Mouse (Mus musculus): ENCODE results near the gene Kctd12. TPM values are rescaled to one million over a fixed set of nuclear protein-coding genes. Genes with fewer than 3 reads are reported as not detected.

The Kctd12 gene
- total RNA-seq (2022) = 10 to 100 TPM; 26.3 to 37.8 (median 34.1) TPM

DNA sequence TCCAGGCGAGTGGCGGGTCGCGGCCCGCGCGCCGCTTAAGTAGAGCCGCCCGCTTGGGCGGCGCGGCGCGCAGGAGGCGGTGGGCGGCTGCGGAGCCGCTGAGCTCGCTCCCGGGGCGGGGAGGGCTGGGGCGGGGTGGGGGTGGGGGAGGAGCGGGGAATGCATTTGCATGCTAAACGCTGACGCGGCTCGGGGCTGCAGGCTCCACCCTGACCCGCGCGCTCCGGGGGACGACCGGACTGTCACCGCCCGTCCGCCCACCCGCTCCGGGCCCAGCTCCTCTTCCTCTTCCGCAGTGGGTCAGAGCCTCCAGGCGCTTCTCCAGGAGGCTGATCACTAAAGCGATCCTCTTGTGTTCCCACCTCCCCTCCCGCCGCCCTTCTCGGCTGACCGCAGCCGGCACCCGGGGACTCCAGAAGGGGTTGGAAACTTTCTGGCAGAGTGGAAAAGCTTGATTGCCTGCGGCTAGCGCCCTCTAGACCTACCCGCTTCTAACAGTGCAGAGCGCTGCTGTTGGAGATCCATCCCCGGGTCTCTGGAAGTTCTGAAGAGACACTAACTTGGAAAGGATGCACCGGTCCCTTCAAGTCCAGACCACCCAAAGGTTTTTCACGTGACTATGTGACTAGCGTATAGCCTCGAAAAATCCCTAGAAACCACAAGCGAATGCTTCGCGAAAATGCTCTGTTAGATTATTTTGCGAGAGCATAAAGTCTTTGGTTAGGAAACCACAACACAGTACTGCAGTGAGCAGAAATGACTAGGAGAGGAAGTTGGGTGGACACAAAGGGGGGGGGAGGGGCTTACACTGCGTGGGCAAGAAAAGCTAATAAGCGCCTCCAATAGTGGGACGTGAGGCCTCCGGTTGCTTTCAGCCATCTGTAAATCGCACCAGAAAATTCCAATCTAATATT, at the start of gene Kctd12:
TSS of gene Kctd12 (minus strand) at position 11 of the 914 bp plus-strand sequence.
- peak; percentile 86 for DNase-seq

DNA sequence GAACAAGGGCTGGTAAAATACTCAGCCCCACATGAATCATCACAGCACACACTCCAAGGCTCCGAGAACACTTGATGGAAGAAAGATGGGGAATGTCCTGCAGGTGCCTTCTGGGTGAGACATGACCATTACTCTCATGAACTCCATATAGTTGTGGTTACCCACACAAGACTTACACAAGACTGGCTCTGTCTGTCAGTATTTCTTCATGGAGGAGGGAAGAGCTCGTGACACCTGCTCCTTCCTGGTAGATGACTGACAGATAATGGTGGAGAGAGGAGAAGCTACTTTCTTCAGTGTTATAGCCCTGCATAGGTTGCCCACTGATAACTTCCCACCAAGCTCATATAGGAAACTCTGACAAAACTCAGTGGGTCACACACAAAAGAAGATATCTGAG, 46.8 kb upstream of the Kctd12 start:
- DNase-seq = no peak

DNA sequence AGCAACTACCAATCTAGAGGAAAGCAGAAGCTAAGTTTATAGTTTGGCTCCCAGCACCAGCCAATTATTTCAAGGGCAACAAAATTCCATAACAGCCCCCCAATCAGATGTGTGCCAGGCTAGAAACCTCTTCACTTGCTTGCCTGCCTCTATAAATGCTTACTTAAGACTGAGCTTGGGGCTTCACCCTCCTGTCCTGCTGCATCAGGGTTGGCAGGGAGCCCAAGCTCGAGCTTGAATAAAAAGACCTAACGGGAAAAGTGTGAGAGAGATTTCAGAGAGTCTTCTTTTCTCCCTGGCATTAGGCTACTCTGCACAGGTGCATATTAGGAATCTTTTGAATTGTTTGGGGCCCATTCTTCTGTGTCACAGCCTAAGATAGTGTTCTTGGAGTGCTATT, 37.6 kb upstream of the Kctd12 start:
- DNase-seq = no peak

DNA sequence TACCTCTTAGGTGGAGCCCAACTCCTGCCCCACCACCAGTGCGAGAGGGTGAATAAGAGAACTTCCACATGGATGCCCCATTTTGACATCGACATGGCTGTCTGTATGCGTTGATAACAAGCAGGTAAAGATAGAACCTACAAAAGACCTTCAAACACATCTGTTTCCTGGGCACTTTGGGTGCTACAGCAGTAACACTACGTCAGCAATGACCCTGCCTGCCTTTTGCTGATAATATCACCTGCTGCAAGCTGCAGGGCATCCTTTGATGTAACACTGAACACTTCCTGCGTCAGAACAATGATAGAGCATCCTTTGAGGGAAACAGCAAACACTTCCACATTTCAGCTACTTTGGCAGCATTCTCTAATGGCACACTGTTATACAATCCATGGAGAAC, 34.6 kb upstream of the Kctd12 start:
- no peak for DNase-seq

DNA sequence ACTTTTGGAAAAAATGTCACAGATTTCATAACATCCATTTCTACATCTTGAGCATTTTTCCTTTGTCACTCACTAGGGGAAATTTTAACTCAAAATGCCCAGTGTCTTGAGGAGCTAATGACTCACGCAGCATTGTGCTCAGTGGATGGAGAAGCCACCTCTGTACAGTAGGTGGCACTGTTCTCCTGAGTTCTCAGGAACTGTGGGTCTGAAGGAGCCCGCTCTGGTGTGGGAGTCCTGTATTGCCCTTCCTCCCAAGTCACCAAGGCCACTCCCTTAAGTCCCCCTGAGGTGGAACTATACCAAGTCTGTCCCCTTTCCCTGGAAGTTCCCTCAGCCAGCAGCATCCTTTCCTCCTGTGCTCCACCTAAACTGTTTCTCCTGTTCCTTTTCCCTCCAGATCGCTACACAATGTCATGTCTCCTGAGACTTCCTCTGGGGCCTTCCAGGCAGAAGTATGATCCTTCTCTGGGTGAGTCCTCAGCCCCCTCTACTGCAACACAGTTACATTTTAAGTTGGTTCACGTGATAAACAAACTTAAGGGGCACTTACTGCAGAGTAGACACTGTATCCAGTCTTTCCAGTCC, 30.2 kb upstream of the Kctd12 start:
- peak; percentile 34 for DNase-seq

DNA sequence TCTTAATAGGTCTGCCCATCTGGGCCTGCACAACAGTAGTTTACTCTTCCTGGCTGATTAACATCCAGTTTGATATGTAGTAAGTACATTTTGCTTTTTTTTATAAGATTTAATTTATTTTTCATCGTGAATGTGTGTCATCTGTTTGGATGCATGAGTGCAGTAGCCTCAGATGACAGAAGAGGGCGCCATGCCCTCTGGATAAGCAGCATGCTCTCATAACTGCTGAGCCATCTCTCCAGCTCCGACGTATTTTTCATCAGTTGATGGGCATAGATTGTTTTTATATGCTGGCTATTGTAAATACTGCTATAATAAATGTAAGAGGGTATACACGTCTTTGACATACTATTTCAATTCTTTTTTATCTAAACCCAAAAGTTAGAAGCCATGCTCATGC, 29.3 kb upstream of the Kctd12 start:
- no peak for DNase-seq

DNA sequence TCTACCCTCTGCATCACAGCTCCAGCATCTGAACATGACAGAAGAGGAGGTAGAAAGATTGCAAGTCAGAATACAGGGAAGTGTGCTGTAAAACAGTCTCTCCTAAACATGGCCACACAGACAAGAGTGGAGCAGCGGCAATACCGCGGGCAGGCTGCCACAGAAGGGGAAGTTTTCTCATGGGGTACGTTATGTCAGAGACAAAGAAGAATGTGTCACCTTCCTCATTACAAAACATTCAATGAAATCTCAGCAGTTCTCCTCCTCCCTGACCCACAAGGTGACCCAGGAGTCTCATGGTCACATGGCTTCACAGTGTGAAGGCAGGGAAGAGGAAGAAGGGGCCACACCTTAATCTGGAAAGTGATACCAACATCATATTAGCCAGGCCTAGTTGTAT, 25.3 kb upstream of the Kctd12 start:
- DNase-seq = no peak

DNA sequence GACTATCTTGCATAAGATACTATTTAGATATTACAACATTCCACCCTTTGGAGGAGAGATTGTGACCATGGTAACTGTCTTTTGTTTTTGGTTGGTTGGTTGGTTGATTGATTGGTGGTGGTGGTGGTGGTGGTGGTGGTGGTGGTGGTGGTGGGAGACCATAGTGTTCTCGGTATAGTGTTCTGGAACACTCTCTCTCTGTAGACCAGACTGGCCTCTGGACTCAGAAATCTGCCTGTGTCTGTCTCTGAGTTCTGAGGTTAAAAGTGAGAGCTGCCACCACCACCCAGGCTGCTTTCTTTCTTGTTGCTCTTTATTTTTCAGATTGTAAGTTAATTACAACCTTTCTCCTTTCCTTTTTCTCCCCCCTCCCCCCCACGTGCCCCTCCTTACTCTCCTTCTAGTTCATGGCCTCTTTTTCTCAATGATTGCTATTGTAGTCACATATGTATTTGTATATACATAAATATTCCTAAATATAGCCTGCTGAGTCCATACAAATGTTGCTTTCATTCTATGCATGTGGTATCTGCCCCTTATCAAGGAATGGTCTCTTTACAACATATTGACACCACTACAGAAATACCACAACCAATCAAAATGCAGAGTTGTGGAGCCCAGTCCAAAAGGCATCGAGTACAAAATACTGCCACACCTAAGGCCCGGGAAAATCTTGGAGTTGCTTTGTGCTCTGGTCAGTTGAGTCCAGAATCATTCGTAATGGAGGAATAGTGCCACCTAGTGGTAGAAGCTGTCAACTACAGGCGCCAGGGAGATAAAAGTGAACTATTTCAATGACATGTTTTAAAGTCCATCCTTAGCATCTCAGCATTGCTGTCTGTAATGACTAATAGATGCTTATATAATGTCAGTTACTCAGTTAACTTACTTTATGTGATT, 12.5 kb upstream of the Kctd12 start:
- DNase-seq = peak; percentile 46

DNA sequence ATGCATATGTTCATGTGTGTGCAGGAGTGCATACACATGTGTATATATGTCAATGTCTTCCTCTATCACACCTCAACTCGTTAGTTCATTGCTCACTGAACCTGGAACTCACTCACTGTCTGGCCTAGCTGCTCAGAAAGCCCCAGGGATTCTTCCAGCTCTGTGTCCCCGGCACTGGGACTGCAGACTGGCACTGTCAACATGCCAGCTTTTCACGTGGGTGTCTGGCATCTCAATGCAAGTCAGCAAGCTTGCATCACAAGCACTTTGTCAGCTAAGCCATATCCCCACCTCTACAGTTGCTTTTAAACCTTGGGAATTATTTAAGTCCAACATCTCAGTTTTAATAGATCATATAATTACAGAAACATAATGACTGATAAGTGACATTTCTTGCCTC, 8.3 kb upstream of the Kctd12 start:
- DNase-seq = no peak

DNA sequence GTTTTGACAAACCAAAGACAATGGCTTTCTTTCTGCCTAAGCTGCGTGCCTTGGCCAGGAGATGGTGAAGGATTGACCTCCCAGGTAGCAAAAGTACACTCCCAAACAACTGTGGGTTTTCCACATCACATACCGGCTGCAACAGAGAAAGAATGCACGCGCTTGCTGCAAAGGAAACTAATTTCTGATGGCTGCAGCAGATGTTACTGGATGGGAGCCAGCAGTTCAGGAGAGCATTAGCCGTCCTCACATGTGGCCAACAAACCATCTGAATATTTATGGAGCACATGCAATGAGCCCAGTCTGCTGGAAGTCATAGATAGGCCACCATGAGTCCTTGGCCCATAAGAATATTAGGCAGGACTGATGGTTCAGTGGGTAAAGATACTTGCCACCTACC, 7.4 kb upstream of the Kctd12 start:
- no peak for DNase-seq

DNA sequence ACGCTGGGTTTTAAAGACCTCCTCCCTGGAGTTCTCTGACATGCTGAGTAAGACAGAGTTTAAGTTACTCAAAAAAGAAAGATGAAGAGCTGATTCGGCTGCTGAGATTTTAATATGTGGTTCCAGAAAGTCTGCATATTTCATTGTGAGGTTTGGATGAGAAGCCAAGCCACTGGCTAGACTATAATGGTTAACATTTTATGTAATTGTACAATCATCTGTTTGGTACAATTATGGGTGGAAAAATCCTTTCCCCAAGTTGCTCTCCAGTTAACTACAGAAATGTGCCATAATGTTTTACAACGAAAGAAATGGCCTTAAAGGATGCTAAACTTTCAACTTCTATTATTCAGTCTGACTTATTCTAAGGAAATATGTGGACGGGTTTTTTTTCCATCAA, 6.8 kb upstream of the Kctd12 start:
- DNase-seq = no peak

DNA sequence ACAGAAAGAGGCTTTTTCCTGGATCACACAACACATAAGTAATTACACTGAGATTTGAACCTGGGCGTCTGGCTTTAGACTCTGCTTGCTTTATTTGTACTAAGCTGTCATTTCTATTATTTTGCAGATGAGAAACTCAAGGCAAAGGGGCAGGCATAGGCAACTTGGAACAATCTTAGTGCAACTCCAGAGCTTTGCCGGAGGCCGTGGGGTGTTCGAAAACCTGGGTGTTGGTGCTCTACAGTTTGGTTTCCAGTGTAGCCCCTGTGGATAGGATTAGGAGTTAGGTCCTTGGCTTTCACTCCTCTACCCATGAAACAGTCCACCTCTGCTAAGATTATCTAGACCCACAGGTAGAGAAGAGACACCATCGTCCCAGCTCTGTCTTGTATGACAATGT, 5.2 kb upstream of the Kctd12 start:
- no peak for DNase-seq

DNA sequence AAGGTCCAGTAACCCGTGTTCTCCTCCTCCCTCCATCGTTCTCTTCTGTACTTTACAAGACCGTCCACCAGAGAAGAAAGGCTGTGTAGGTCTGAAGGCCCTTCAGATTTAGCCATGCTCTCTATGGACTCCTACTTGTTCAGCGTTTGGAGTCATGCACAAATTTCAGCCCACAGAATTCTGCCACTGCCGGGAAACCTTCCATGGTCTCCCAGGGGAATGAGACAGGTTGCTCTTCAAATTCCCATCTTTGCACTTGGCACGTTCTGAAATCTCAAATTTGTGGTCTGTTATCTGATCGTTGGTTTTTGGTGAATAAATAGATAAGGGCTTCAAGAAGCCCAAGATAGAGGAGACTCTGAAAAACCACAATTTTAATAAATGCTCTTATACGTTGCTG, 1.2 kb upstream of the Kctd12 start:
- no peak for DNase-seq

DNA sequence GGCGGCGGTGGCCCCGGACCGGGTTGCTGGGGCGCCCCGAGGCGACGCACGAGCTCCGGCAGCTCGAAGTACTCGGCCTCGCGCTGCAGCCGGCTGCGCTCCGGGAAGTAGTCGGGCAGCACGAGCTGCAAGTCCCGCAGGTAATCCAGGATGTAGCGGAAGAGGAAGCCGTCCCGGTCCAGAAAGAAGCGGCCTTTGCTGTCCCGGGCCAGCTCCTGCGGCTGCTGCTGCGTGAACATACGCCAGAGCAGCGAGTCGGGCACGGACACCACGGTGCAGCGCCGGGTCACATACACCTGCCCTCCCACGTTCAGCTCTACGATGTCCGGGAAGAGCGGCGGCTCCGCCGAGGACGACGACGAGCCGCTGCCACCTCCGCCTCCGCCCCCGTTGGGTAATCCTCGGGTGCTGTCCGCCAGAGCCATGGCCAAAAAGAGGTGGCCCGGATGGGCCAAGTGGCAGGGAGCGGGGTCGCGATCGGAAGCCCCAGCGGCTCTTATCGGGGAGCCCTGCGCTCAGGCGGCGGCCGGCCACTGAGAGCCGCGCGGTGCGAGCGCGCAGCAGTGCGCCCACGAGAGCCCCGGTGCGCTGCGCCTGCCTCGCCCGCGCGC, 316 bp downstream of the Kctd12 start:
- peak; percentile 37 for DNase-seq

DNA sequence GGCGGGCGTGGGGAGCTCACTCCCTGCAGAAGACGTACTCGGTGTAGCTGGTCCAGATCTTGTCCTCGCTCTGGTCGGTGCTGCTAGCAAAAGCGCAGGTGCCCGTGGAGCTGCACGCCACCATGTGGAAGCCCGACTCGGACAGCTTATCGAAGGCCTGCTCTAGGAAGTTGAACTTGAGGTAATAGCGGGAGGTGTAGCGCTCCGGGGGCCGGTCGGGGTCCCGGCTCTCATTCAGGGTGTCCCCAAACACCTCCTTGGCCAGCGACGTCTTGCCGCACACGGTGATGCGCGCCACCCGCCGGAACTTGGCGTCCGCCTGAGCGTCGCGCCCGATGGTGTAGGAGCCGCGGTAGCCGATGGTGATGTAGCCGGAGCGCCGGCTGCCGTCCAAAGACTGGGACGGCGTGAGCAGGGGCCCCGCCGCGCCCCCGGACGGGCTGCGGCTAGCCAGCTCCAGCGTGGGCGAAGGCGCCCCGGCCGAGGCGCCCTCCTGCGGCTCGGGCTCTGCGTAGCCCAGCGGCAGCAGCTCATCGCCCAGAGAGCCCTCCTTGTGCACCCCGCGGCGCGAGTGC, 909 bp downstream of the Kctd12 start:
- DNase-seq = peak; percentile 47

DNA sequence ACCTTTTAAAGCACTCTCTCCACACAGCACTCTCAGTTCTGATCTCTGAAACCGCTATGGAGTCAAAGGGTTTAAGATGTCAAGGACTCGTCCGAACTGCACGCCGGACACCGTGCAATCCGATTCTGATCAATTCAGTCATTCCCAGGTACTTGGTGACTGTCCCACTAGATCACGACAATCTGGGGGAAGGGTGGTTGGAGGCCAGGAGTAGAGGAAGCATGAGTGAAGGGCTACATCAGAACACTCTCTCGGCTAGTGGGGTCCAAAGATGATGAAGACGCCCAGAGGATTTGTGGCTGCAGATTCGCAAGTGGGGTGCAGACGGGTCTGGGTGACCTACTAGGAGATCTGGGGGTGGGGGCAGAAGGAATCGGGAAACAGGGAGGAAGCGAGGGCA, 1.5 kb downstream of the Kctd12 start:
- DNase-seq = no peak

DNA sequence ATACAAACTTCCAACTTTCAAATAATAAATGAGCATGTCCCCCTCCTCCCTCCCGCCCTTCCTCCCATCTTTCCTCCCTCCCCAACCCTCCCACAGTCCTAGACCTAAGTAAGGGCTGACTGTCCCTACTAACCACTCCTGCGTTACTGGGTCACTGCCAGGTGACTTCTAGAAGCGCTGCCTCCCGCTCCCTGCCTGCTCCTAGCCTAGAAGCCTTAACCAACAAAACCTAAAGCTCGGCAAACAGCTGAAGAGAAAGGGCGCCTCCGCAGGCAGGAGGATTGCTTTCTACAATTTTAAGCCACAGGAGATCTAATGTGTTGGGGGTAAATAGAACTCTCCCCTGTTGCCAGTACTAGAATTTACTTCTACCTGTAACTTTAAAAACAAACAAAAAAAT, 2.0 kb downstream of the Kctd12 start:
- peak; percentile 8 for DNase-seq

DNA sequence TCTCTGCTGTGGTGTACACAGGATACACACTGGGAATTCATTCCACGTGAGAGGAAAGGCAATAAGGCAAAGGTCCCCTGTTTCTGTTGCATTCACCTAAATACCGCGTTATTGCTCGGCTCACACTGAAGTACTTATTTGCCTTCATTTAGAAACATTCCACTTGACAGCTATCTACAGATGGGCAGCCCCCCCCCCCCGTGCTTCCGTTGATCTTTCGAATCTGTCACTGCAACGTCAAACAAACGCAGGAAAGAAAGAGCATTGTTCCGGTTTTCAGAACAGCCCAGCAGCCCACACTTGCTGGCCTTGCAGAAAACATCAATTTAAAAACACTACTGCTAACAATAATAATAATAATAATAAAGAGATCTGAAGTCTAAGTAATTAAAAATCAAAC, 2.6 kb downstream of the Kctd12 start:
- no peak for DNase-seq

DNA sequence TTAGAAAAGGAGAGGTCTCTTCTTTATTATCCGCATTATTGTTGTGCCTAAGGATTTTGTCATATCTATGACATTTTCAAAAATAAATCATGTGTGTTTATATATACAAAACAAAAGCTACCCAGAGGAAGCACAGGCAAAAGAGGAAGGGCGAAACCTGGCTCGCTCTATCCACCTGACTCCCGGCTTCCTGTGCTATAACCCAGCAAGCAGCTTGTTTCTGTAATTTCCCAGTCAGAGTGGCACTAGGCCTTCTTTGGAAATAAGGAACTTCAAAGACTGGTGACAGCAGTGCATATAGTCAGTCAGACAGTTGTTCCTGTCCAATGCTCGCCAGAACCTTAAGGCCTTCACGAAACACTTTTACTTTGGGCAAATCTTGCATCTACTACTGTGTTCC, 6.6 kb downstream of the Kctd12 start:
- no peak for DNase-seq

DNA sequence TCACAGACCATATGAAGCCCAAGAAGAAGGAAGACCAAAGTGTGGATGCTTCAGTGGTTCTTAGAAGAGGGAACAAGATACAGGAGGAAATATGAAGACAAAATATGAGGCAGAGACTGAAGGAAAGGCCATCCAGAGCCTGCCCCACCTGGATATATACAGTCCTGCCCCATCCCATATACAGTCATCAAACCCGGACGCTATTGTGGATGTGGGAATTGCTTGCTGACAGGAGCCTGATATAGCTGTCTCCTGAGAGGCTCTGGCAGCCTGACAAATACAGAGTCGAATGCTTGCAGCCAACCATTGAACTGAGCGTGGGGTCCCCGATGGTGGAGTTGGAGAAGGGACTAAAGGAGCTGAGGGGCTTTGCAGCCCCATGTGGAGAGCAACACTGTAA, 13.6 kb downstream of the Kctd12 start:
- no peak for DNase-seq

DNA sequence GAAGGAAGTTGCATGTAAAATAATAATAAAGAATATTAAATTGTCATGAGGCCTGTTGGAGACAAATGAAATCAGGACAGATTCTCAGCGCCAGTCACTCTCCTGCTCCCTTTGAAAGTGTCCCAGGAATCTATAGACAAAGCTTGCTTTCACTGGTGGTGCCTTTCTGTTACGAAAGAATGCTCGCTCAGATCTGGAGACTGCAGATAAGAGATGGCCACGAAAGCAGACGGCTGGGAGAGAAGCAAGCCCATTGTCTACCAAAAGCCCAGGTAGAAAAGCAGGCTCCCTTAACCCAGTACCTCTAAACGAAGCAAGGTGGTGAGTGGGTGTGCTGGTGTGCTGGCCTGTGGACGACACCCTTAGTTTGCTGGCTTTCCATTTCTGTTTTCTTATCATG, 16.2 kb downstream of the Kctd12 start:
- no peak for DNase-seq

DNA sequence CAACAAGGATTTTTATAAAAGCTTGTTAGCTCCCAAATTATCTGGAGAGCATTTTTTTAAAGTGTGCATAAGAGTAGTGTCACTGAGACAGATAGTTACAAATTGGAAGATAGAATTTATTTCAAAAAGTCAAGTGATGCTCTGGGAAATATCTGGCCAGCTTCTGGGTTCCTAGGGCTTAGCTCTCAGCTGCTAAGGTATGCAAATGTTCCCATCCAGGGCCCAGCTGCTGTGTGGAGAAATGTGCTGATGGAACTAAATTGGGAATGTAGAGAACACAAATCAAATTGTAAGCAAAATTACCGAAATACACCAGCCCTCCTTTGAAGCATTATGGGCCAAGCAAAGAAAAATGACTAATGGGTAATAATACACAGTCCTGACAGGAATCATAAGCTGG, 16.6 kb downstream of the Kctd12 start:
- DNase-seq = no peak

Measured in adrenal gland, adult 8-10 months (tissue).